Mouse (Mus musculus): ENCODE data around the gene Mtg1. TPM values are rescaled to one million over a fixed set of nuclear protein-coding genes. Genes with fewer than 3 reads are reported as not detected.

The Mtg1 gene
- total RNA-seq, 1 experiment: 21.0 TPM

- Histone ChIP-seq H3K27ac (ENCODE audit: insufficient read depth, low read depth, low read length, poor library complexity, severe bottlenecking) (no peak overlapping the region), H3K4me1 (ENCODE audit: control insufficient read depth in 2 of 2, insufficient read depth in 2 of 2, low read length in 2 of 2, poor library complexity in 1 of 2) (peaks cover 0 to 17% of the 10 kb centered on the region in 2 experiments; a peak in 1 of 4 replicates), H3K9ac (ENCODE audit: insufficient read depth, low read depth, low read length, poor library complexity, severe bottlenecking) (no peak overlapping the region), H3K4me3 (ENCODE audit: insufficient read depth in 1 of 2, low read depth in 1 of 2, low read length in 2 of 2, poor library complexity in 1 of 2, severe bottlenecking in 1 of 2) (no peak overlapping the region), H3K36me3 (ENCODE audit: control insufficient read depth, insufficient read depth, low read length, poor library complexity, severe bottlenecking) (no peaks in the 10 kb centered on the region; the same call in 1 of the 2 replicates), H3K9me3 (ENCODE audit: control insufficient read depth, insufficient read depth, low read depth, low read length) (no peaks in the 10 kb centered on the region)
- in situ Hi-C loops (cut with MboI; ENCODE audit: low sequenced_read_pairs in 2 of 2, unreplicated experiment in 2 of 2): no loop called here
- no peak for TF ChIP-seq HCFC1 (IDR thresholded peaks at IDR 0.05; ENCODE audit: borderline replicate concordance, insufficient read depth, low read length)
- TF ChIP-seq MAFK (IDR thresholded peaks at IDR 0.05; ENCODE audit: insufficient read depth, low read depth, low read length): no peak
- TF ChIP-seq CHD2 (IDR thresholded peaks at IDR 0.05; ENCODE audit: low read depth, low read length): no peak
- no peak for TF ChIP-seq ZC3H11A (IDR thresholded peaks at IDR 0.05; ENCODE audit: borderline replicate concordance, low read depth, low read length)
- no peak for TF ChIP-seq ZNF384 (IDR thresholded peaks at IDR 0.05; ENCODE audit: low read depth, low read length)
- DNase-seq (ENCODE audit: low read depth, low spot score): no peak
These were observed 13.0 kb upstream of the Mtg1 start for GRCm38 (mm10) chr7:140124382-140124781.

GRCm38 (mm10) chr7:140125278-140126021 is 11.9 kb upstream of the Mtg1 start:
- peak; percentile 92 for DNase-seq (ENCODE audit: low read depth, low spot score)
- no peaks in the 10 kb centered on the region for H3K9me3 ChIP-seq (ENCODE audit: control insufficient read depth, insufficient read depth, low read depth, low read length)
- in situ Hi-C loops (cut with MboI; ENCODE audit: low sequenced_read_pairs in 2 of 2, unreplicated experiment in 2 of 2): no loop called here
- H3K36me3 ChIP-seq (ENCODE audit: control insufficient read depth, insufficient read depth, low read length, poor library complexity, severe bottlenecking): peaks cover 1% of the 10 kb centered on the region; the same call in 1 of the 2 replicates
- H3K9ac ChIP-seq (ENCODE audit: insufficient read depth, low read depth, low read length, poor library complexity, severe bottlenecking): peak overlapping the region; percentile 88
- TF ChIP-seq ZNF384 (IDR thresholded peaks at IDR 0.05; ENCODE audit: low read depth, low read length) (no peak), HCFC1 (IDR thresholded peaks at IDR 0.05; ENCODE audit: borderline replicate concordance, insufficient read depth, low read length) (no peak), MAFK (IDR thresholded peaks at IDR 0.05; ENCODE audit: insufficient read depth, low read depth, low read length) (no peak), CHD2 (IDR thresholded peaks at IDR 0.05; ENCODE audit: low read depth, low read length) (no peak), ZC3H11A (IDR thresholded peaks at IDR 0.05; ENCODE audit: borderline replicate concordance, low read depth, low read length) (no peak)
- peaks cover 0 to 17% of the 10 kb centered on the region in 2 experiments; a peak in 1 of 4 replicates for H3K4me1 ChIP-seq (ENCODE audit: control insufficient read depth in 2 of 2, insufficient read depth in 2 of 2, low read length in 2 of 2, poor library complexity in 1 of 2)
- peak overlapping the region; percentile 85 to 90 for H3K4me3 ChIP-seq (ENCODE audit: insufficient read depth in 1 of 2, low read depth in 1 of 2, low read length in 2 of 2, poor library complexity in 1 of 2, severe bottlenecking in 1 of 2)
- H3K27ac ChIP-seq (ENCODE audit: insufficient read depth, low read depth, low read length, poor library complexity, severe bottlenecking): no peak overlapping the region

GRCm38 (mm10) chr7:140126022-140126350 is 11.4 kb upstream of the Mtg1 start:
- Histone ChIP-seq H3K27ac (ENCODE audit: insufficient read depth, low read depth, low read length, poor library complexity, severe bottlenecking) (no peak overlapping the region), H3K4me1 (ENCODE audit: control insufficient read depth in 2 of 2, insufficient read depth in 2 of 2, low read length in 2 of 2, poor library complexity in 1 of 2) (peaks cover 0 to 17% of the 10 kb centered on the region in 2 experiments; a peak in 1 of 4 replicates), H3K4me3 (ENCODE audit: insufficient read depth in 1 of 2, low read depth in 1 of 2, low read length in 2 of 2, poor library complexity in 1 of 2, severe bottlenecking in 1 of 2) (peak overlapping the region; percentile 85 to 90), H3K9me3 (ENCODE audit: control insufficient read depth, insufficient read depth, low read depth, low read length) (no peaks in the 10 kb centered on the region), H3K9ac (ENCODE audit: insufficient read depth, low read depth, low read length, poor library complexity, severe bottlenecking) (peak overlapping the region; percentile 88), H3K36me3 (ENCODE audit: control insufficient read depth, insufficient read depth, low read length, poor library complexity, severe bottlenecking) (peaks cover 2% of the 10 kb centered on the region; the same call in 1 of the 2 replicates)
- TF ChIP-seq HCFC1 (IDR thresholded peaks at IDR 0.05; ENCODE audit: borderline replicate concordance, insufficient read depth, low read length) (no peak), CHD2 (IDR thresholded peaks at IDR 0.05; ENCODE audit: low read depth, low read length) (no peak), MAFK (IDR thresholded peaks at IDR 0.05; ENCODE audit: insufficient read depth, low read depth, low read length) (no peak), ZC3H11A (IDR thresholded peaks at IDR 0.05; ENCODE audit: borderline replicate concordance, low read depth, low read length) (no peak), ZNF384 (IDR thresholded peaks at IDR 0.05; ENCODE audit: low read depth, low read length) (no peak)
- DNase-seq (ENCODE audit: low read depth, low spot score): no peak
- in situ Hi-C loops (cut with MboI; ENCODE audit: low sequenced_read_pairs in 2 of 2, unreplicated experiment in 2 of 2): no loop called here

GRCm38 (mm10) chr7:140126934-140127333 is 10.4 kb upstream of the Mtg1 start:
- H3K4me3 ChIP-seq (ENCODE audit: insufficient read depth in 1 of 2, low read depth in 1 of 2, low read length in 2 of 2, poor library complexity in 1 of 2, severe bottlenecking in 1 of 2): peak overlapping the region; percentile 5 to 16; a peak in 2 of 4 replicates
- H3K9me3 ChIP-seq (ENCODE audit: control insufficient read depth, insufficient read depth, low read depth, low read length): no peaks in the 10 kb centered on the region
- in situ Hi-C loops (cut with MboI; ENCODE audit: low sequenced_read_pairs in 2 of 2, unreplicated experiment in 2 of 2): no loop called here
- H3K9ac ChIP-seq (ENCODE audit: insufficient read depth, low read depth, low read length, poor library complexity, severe bottlenecking): peak overlapping the region; percentile 4; the same call in 1 of the 2 replicates
- no peak overlapping the region for H3K27ac ChIP-seq (ENCODE audit: insufficient read depth, low read depth, low read length, poor library complexity, severe bottlenecking)
- H3K4me1 ChIP-seq (ENCODE audit: control insufficient read depth in 2 of 2, insufficient read depth in 2 of 2, low read length in 2 of 2, poor library complexity in 1 of 2): peaks cover 0 to 15% of the 10 kb centered on the region in 2 experiments; a peak in 1 of 4 replicates
- TF ChIP-seq CHD2 (IDR thresholded peaks at IDR 0.05; ENCODE audit: low read depth, low read length) (no peak), ZC3H11A (IDR thresholded peaks at IDR 0.05; ENCODE audit: borderline replicate concordance, low read depth, low read length) (no peak), ZNF384 (IDR thresholded peaks at IDR 0.05; ENCODE audit: low read depth, low read length) (no peak), HCFC1 (IDR thresholded peaks at IDR 0.05; ENCODE audit: borderline replicate concordance, insufficient read depth, low read length) (no peak), MAFK (IDR thresholded peaks at IDR 0.05; ENCODE audit: insufficient read depth, low read depth, low read length) (no peak)
- no peak for DNase-seq (ENCODE audit: low read depth, low spot score)
- peaks cover 5% of the 10 kb centered on the region; the same call in 1 of the 2 replicates for H3K36me3 ChIP-seq (ENCODE audit: control insufficient read depth, insufficient read depth, low read length, poor library complexity, severe bottlenecking)

Data from ES-E14 (cell line).